Mouse (Mus musculus): ENCODE results near the gene Pdzd7.

DNA sequence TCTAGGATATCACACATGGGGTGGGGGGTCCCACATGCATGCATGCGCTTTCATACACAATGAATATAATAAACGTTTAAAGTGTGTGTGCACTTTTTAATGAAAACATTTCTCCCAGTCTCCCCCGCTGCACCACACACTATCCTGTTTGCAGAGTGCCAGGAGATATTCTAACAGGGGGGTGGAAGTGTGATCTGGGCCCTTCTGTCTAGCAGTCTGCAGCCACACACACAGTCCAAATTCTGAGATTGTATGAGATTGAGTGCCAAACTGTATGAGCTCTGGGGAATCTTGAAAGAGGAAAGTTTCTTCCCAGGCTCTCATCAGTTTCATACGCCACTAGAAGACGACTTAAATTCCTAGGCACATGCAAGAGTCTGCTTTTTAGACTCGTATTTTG, 57.7 kb downstream of the Pdzd7 start:
- TF ChIP-seq POLR2A (IDR thresholded peaks at IDR 0.05; ENCODE audit: borderline replicate concordance, extremely low read depth, insufficient read depth, insufficient read length, poor library complexity, severe bottlenecking) (no peak), CTCF (IDR thresholded peaks at IDR 0.05; ENCODE audit: borderline replicate concordance, extremely low read depth, insufficient read depth, insufficient read length) (no peak)
